Mouse (Mus musculus): ENCODE data around the gene Enpep. TPM values are rescaled to one million over a fixed set of nuclear protein-coding genes. Genes with fewer than 3 reads are reported as not detected.

Gene Enpep
- polyA plus RNA-seq, 1 experiment from 2014 or later: 5.3 TPM

GRCm38 (mm10) chr3:129238010-129238409 is 94.5 kb downstream of the Enpep start:
- 26% methylated on average over 1 of the region's 1 CpGs for WGBS
- Histone ChIP-seq H3K9me3 (no peaks in the 10 kb centered on the region), H3K4me2 (no peak overlapping the region), H3K4me1 (peaks cover 8% of the 10 kb centered on the region), H3K27ac (no peak overlapping the region), H3K9ac (no peak overlapping the region), H3K4me3 (no peak overlapping the region), H3K36me3 (no peaks in the 10 kb centered on the region), H3K27me3 (no peaks in the 10 kb centered on the region; the same call in none of the 2 replicates)
- no peak for ATAC-seq (ENCODE audit: insufficient number of reproducible peaks, insufficient read depth, low FRiP score, low TSS enrichment, low read depth)

DNA sequence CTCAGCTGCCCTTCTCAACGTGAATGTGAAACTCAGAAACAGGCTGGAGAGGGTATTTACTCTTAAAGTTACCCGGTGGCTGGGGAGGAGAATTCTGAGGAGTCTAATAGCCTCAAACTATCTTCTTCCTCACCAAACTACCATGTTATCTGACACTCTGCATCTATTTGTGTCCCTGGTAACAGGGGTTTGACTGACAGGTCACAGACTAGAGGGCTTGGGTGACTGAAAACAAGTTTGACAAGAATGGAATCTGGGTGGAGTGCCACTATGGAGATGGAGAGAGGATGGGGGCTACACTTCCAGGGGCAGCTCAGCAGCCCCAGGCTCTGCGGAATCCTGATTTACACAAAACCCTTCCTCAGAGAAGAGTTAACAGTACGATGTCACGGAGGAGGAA is 105.2 kb downstream of the Enpep start:
- Histone ChIP-seq H3K27me3 (peaks cover 68% of the 10 kb centered on the region), H3K4me3 (no peak overlapping the region), H3K9ac (no peak overlapping the region), H3K4me2 (peak overlapping the region; percentile 9; the same call in 1 of the 2 replicates), H3K36me3 (no peaks in the 10 kb centered on the region), H3K4me1 (peaks cover 19% of the 10 kb centered on the region), H3K9me3 (no peaks in the 10 kb centered on the region), H3K27ac (no peak overlapping the region)
- 0 out of 2 replicates have a peak, but pooled peaks have one; percentile 48 for ATAC-seq (ENCODE audit: insufficient number of reproducible peaks, insufficient read depth, low FRiP score, low TSS enrichment, low read depth)
- 3% methylated on average over 5 of the region's 5 CpGs for WGBS

GRCm38 (mm10) chr3:129226681-129227080 is 105.8 kb downstream of the Enpep start:
- H3K9ac ChIP-seq: no peak overlapping the region
- H3K4me1 ChIP-seq: peaks cover 19% of the 10 kb centered on the region
- H3K4me2 ChIP-seq: peak overlapping the region; percentile 9
- no peak overlapping the region for H3K4me3 ChIP-seq
- WGBS: 2% methylated on average over 6 of the region's 6 CpGs
- no peak for ATAC-seq (ENCODE audit: insufficient number of reproducible peaks, insufficient read depth, low FRiP score, low TSS enrichment, low read depth)
- no peaks in the 10 kb centered on the region for H3K9me3 ChIP-seq
- no peaks in the 10 kb centered on the region for H3K36me3 ChIP-seq
- H3K27me3 ChIP-seq: peaks cover 75% of the 10 kb centered on the region
- H3K27ac ChIP-seq: no peak overlapping the region

DNA sequence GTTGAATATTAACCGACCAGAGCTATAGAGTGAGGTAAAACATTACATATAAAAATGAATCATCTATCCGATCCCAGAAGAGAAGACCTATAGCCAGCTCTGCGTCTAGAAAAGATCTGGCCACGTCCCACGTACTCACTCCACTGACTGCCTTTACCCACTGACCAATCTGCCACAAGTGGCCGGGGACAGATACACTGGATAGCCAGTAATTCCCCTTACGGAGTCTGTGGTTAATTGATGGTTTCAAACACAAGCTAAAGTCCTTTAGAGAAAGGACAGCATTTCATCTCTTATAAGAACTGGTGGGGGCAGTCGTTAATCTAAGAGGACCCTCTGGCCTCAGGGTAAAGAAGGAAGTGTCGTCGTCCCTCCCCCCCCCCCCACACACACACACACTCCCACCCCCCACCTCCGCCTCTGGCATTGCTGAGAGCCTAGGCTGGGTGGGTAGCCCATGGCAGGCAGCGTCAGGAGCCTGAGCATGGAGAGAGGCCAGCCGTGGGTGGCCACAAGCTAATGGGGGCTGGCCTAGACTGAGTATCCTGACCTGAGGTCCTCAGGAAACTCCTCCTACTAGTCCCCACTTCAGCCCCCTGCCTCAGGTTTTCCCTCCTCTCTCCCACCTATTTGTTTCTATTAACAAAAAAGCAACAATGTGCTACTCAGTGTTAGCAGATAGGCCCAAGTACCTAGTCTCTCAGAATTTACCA is 106.8 kb downstream of the Enpep start:
- H3K9ac ChIP-seq: peak overlapping the region; percentile 55; the same call in 1 of the 2 replicates
- no peak for ATAC-seq (ENCODE audit: insufficient number of reproducible peaks, insufficient read depth, low FRiP score, low TSS enrichment, low read depth)
- H3K36me3 ChIP-seq: no peaks in the 10 kb centered on the region
- peak overlapping the region; percentile 41 for H3K4me2 ChIP-seq
- H3K9me3 ChIP-seq: no peaks in the 10 kb centered on the region
- H3K27ac ChIP-seq: no peak overlapping the region
- H3K4me3 ChIP-seq: peak overlapping the region; percentile 13; the same call in 1 of the 2 replicates
- peaks cover 19% of the 10 kb centered on the region for H3K4me1 ChIP-seq
- peaks cover 84% of the 10 kb centered on the region for H3K27me3 ChIP-seq
- WGBS: 1% methylated on average over 13 of the region's 13 CpGs

DNA sequence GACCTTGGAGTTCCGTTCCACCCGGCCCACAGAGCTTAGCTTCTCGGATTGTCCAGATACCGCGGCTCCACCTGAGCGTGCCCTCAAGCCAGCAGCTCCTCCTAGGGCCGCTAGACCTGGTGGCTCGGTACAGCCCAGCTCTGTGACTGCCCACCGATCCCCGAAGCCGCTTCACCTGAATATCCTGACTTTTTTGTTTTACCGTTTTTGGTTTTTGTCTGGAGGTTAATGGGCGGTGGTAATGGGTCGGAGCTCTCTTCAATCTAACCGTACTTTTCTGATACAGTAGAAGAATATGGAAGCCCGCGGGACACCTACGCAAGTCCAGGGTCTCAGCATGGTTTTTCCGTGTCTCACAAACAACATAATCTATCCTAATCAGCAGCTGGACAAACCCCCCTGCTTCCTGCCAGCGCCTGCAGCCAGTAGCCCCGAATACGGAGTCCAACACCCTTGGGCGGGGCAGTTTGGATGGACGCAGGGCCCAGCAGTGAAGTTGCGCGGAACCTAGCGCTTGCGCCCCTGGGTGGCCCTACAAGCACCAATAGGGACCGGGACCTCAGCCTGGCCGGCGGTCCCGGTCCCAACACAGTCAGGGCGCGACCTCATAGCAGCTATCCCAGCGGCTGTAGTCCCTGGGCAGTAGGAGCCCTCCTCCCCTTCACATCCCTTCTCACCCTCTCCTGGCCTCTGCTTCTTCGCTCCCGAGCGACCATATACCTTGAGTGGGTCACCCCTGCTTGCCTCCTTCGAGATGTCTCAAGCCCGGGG is 107.5 kb downstream of the Enpep start:
- H3K4me2 ChIP-seq: peak overlapping the region; percentile 41
- no peaks in the 10 kb centered on the region for H3K9me3 ChIP-seq
- peaks cover 19% of the 10 kb centered on the region for H3K4me1 ChIP-seq
- H3K4me3 ChIP-seq: peak overlapping the region; percentile 13
- no peak for ATAC-seq (ENCODE audit: insufficient number of reproducible peaks, insufficient read depth, low FRiP score, low TSS enrichment, low read depth)
- H3K9ac ChIP-seq: peak overlapping the region; percentile 55
- H3K36me3 ChIP-seq: no peaks in the 10 kb centered on the region
- no peak overlapping the region for H3K27ac ChIP-seq
- 2% methylated on average over 40 of the region's 40 CpGs for WGBS
- H3K27me3 ChIP-seq: peaks cover 87% of the 10 kb centered on the region

DNA sequence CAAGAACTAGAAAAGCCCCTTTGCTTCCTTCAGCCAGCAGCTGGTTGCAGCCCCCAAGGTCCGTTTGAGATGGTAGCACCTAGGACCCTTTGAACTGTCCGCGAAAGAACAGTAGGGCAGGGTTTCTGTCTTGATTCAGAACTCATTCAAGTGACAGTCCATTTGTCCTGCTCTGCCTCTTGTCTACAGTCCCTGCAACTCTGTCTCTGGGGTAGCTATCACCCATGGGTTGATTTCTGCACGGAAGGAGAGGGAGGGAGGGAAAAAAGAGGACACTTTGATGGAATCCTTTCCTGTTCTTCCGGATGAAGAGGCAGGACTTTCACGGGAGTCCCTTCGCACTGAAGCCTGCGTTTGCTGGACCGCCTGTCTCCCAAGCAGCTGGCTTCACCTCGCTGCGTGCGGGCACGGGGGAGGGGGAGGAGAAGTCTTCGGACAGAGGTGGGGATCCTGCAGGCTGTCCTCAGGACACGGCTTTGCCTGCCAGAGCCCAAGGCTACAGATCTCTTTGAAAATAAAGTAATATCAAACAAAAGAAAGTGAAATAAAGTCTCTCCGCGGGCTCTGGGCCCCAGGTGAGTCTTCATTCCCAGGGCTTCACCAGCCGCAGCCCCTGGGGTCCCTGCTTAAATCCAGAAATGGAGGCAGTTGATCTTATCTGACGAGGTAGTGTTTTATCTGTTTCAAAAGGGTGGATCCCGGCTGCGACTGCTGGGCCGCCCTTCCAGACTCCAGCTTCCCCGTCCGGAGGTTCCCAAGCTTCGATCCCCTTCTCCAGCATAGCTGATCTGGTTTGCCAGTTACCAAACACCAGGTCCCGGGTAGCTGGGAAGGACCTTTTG is 108.3 kb downstream of the Enpep start:
- Histone ChIP-seq H3K4me2 (peak overlapping the region; percentile 41), H3K9me3 (no peaks in the 10 kb centered on the region), H3K9ac (peak overlapping the region; percentile 55; the same call in 1 of the 2 replicates), H3K27me3 (peaks cover 93% of the 10 kb centered on the region), H3K36me3 (no peaks in the 10 kb centered on the region), H3K4me1 (peaks cover 19% of the 10 kb centered on the region), H3K27ac (0 out of 2 replicates have a peak overlapping the region, but pooled peaks have one; percentile 45), H3K4me3 (peak overlapping the region; percentile 13)
- no peak for ATAC-seq (ENCODE audit: insufficient number of reproducible peaks, insufficient read depth, low FRiP score, low TSS enrichment, low read depth)
- 2% methylated on average over 26 of the region's 26 CpGs for WGBS

GRCm38 (mm10) chr3:129223401-129223800 is 109.1 kb downstream of the Enpep start:
- Histone ChIP-seq H3K4me1 (peaks cover 23% of the 10 kb centered on the region), H3K27ac (no peak overlapping the region), H3K9ac (no peak overlapping the region), H3K36me3 (no peaks in the 10 kb centered on the region), H3K4me3 (no peak overlapping the region), H3K4me2 (no peak overlapping the region), H3K9me3 (no peaks in the 10 kb centered on the region), H3K27me3 (peaks cover 94% of the 10 kb centered on the region)
- 4% methylated on average over 6 of the region's 6 CpGs for WGBS
- ATAC-seq (ENCODE audit: insufficient number of reproducible peaks, insufficient read depth, low FRiP score, low TSS enrichment, low read depth): no peak

DNA sequence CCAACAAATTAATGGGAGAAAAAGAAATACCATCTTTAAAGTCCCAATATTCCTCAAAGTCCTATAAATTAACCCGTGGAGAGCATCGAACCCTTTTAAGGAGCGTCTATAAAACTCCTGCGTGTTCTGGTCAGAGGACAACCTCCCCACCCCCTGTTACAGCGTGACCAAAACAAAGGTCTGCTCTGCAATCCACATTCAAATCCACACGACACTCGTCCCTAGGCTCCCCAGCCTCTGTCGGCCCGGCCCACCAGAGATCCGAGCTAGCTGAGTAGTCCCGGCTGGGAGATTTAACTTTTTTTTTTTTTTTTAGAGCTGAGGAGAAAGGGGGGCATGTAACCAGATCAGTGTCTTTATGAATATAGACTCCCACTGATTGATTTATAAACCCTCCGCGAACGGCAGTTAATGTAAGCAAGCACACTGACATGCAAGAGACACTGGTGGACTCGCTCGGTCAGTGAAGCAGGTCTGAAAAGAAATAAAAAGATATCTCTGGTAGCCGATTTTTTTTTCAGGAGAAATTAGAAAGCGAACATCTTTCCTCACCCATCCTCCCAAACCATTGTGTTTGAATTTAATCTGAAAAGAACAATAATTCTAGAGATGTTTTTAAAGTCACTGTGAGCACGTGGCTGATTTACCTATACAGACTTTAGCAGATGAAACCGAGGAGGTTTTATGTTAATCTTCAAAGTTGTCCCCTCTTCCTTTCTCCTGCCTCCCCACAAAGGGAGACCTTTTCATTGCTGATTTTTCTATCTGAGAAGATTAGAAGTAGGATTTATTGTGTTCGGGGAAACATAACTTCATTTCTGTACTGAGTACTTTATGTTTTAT is 109.9 kb downstream of the Enpep start:
- Histone ChIP-seq H3K27me3 (peaks cover 94% of the 10 kb centered on the region), H3K9me3 (no peaks in the 10 kb centered on the region), H3K4me1 (peaks cover 24% of the 10 kb centered on the region), H3K36me3 (no peaks in the 10 kb centered on the region), H3K9ac (no peak overlapping the region), H3K4me3 (no peak overlapping the region), H3K27ac (no peak overlapping the region), H3K4me2 (no peak overlapping the region)
- ATAC-seq (ENCODE audit: insufficient number of reproducible peaks, insufficient read depth, low FRiP score, low TSS enrichment, low read depth): no peak
- 2% methylated on average over 21 of the region's 21 CpGs for WGBS

DNA sequence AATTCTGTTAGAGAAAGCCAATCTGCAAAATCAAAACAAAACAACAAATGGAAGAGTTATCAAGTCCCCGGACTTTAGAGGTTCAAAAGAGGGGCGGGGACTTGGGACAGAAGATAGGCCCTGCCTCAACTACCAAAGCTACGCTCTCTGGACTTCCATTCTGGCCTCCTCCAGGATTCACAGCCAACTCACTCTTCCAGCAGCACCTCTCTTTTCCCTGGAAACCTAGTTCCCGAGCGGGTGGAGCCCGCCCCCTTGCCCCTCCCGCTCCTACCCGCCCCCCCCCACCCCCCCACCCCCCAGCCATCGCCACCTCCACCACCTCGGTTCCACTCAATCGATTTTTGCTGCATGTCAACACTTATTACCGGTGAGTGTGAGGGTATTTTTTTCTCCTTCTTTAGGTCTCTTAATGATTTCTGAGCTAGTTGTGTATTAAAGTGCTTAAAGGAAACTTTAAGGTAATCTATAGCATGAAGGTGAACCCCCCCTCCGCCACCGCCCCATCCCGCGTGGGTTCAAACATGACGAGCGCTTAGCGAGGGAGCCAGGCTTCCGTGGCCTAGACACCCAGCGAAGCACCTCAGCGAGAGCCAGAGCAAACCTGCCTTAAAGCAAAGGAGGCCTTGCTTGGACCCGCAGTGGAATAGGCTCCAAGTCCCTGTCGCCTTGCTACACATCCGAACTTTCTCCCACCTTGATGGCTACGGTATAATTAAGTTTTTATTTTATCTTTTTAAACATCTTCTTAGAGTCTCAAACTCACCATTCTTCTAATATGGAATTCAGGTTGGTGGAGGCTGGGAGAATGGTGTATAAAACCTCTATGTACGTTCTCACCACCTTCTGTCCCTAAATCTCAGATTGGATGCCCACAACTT is 110.9 kb downstream of the Enpep start:
- H3K9me3 ChIP-seq: no peaks in the 10 kb centered on the region
- whole genome bisulfite sequencing: 4% methylated on average over 26 of the region's 27 CpGs
- no peak for ATAC-seq (ENCODE audit: insufficient number of reproducible peaks, insufficient read depth, low FRiP score, low TSS enrichment, low read depth)
- no peak overlapping the region for H3K27ac ChIP-seq
- peaks cover 19% of the 10 kb centered on the region for H3K4me1 ChIP-seq
- peak overlapping the region; percentile 21; the same call in 1 of the 2 replicates for H3K9ac ChIP-seq
- no peaks in the 10 kb centered on the region for H3K36me3 ChIP-seq
- H3K4me2 ChIP-seq: peak overlapping the region; percentile 5; the same call in 1 of the 2 replicates
- peaks cover 94% of the 10 kb centered on the region for H3K27me3 ChIP-seq
- no peak overlapping the region for H3K4me3 ChIP-seq
